Mouse (Mus musculus): ENCODE measurements around the gene Hpse2.

- TF ChIP-seq CTCF (IDR thresholded peaks at IDR 0.05; ENCODE audit: extremely low read depth, insufficient read depth, insufficient read length, insufficient replicate concordance) (no peak), POLR2A (IDR thresholded peaks at IDR 0.05; ENCODE audit: low read depth, low read length) (no peak)
Measured at GRCm38 (mm10) chr19:42752363-42752931, 635.7 kb downstream of the Hpse2 start, which contains the start of gene Pyroxd2.
